Mouse (Mus musculus): Measurements from ENCODE around the gene Sparcl1.

- TF ChIP-seq POLR2A (IDR thresholded peaks at IDR 0.05; ENCODE audit: low read depth, low read length) (no peak), CTCF (IDR thresholded peaks at IDR 0.05; ENCODE audit: extremely low read depth, insufficient read depth, insufficient read length, insufficient replicate concordance) (no peak)
Measured at GRCm38 (mm10) chr5:104073602-104074001, 39.9 kb downstream of the Sparcl1 start.
